Mouse (Mus musculus) ovary, adult 18-20 months (tissue): Measurements from ENCODE around the gene Nol6.
"Not testable (repeated sequence)": the region's sequence is repeated elsewhere in the genome, so short reads cannot be mapped to it uniquely, and the experiment has no call there.

ENCODE experiments used
- DNase-seq: peaks from one replicate; pipeline ENCODE4 v3.0.0; 2022; ENCODE audit warnings: low spot score, mixed read lengths

Gene Nol6

GRCm38 (mm10) chr4:41082803-41083202 is 41.5 kb downstream of the Nol6 start:
- DNase-seq: not testable (repeated sequence)

- no peak for DNase-seq
Measured at GRCm38 (mm10) chr4:41081733-41082132, 42.5 kb downstream of the Nol6 start.

- no peak for DNase-seq
Measured at GRCm38 (mm10) chr4:41078726-41079125, 45.5 kb downstream of the Nol6 start.

- DNase-seq: no peak
Measured at GRCm38 (mm10) chr4:41074461-41074860, 49.8 kb downstream of the Nol6 start.

GRCm38 (mm10) chr4:41073008-41073817 is 51.0 kb downstream of the Nol6 start:
- no peak for DNase-seq

GRCm38 (mm10) chr4:41071500-41072429 is 52.5 kb downstream of the Nol6 start:
- no peak for DNase-seq

GRCm38 (mm10) chr4:41065196-41065595 is 59.1 kb downstream of the Nol6 start:
- no peak for DNase-seq
